Mouse (Mus musculus): Measurements from ENCODE around the gene Dusp1. TPM values are rescaled to one million over a fixed set of nuclear protein-coding genes. Genes with fewer than 3 reads are reported as not detected.

The Dusp1 gene
- polyA plus RNA-seq, 1 experiment from 2014 or later, result 13.4 TPM

- TF ChIP-seq CTCF (IDR thresholded peaks at IDR 0.05; ENCODE audit: low read depth), result no peak
- TF ChIP-seq EP300 (IDR thresholded peaks at IDR 0.05; ENCODE audit: low read depth), result no peak
- WGBS (ENCODE audit: insufficient replicate concordance), result 81% methylated on average over 4 of the region's 4 CpGs
- no peak overlapping the region for H3K4me2 ChIP-seq (ENCODE audit: low read depth, low read length)
- H3K4me3 ChIP-seq (ENCODE audit: low read depth, low read length), result no peak overlapping the region
- H3K9me3 ChIP-seq (ENCODE audit: low read length), result peaks cover 10% of the 10 kb centered on the region
- no peak overlapping the region for H3K9ac ChIP-seq (replicated peaks)
- H3K4me1 ChIP-seq (ENCODE audit: insufficient read depth), result peaks cover 5% of the 10 kb centered on the region
- ATAC-seq, result no peak
- no peaks in the 10 kb centered on the region for H3K36me3 ChIP-seq (replicated peaks; ENCODE audit: insufficient read depth, low read length)
- H3K27ac ChIP-seq (ENCODE audit: low read depth), result no peak overlapping the region
- H3K27me3 ChIP-seq (ENCODE audit: insufficient read depth, low read length), result no peaks in the 10 kb centered on the region
- DNase-seq, result no peak
Observed at GRCm38 (mm10) chr17:26494642-26495468, 67.1 kb downstream of the Dusp1 start.

- ATAC-seq, result no peak
- no peaks in the 10 kb centered on the region for H3K36me3 ChIP-seq (replicated peaks; ENCODE audit: insufficient read depth, low read length)
- H3K9ac ChIP-seq (replicated peaks), result no peak overlapping the region
- no peak overlapping the region for H3K27ac ChIP-seq (ENCODE audit: low read depth)
- 94% methylated on average over 3 of the region's 3 CpGs for WGBS (ENCODE audit: insufficient replicate concordance)
- no peak for DNase-seq
- TF ChIP-seq EP300 (IDR thresholded peaks at IDR 0.05; ENCODE audit: low read depth) (no peak), CTCF (IDR thresholded peaks at IDR 0.05; ENCODE audit: low read depth) (no peak)
- H3K4me2 ChIP-seq (ENCODE audit: low read depth, low read length), result no peak overlapping the region
- H3K4me1 ChIP-seq (ENCODE audit: insufficient read depth), result peaks cover 5% of the 10 kb centered on the region
- no peaks in the 10 kb centered on the region for H3K27me3 ChIP-seq (ENCODE audit: insufficient read depth, low read length)
- peaks cover 10% of the 10 kb centered on the region for H3K9me3 ChIP-seq (ENCODE audit: low read length)
- no peak overlapping the region for H3K4me3 ChIP-seq (ENCODE audit: low read depth, low read length)
Observed at GRCm38 (mm10) chr17:26492246-26492645, 69.7 kb downstream of the Dusp1 start.

- DNase-seq (no peak), ATAC-seq (no peak)
- H3K27me3 ChIP-seq (ENCODE audit: insufficient read depth, low read length), result no peaks in the 10 kb centered on the region
- no peak overlapping the region for H3K4me2 ChIP-seq (ENCODE audit: low read depth, low read length)
- no peak overlapping the region for H3K27ac ChIP-seq (ENCODE audit: low read depth)
- no peak overlapping the region for H3K4me3 ChIP-seq (ENCODE audit: low read depth, low read length)
- no peaks in the 10 kb centered on the region for H3K4me1 ChIP-seq (ENCODE audit: insufficient read depth)
- no peak overlapping the region for H3K9ac ChIP-seq (replicated peaks)
- H3K36me3 ChIP-seq (replicated peaks; ENCODE audit: insufficient read depth, low read length), result no peaks in the 10 kb centered on the region
- TF ChIP-seq EP300 (IDR thresholded peaks at IDR 0.05; ENCODE audit: low read depth) (no peak), CTCF (IDR thresholded peaks at IDR 0.05; ENCODE audit: low read depth) (no peak)
- 62% methylated on average over 2 of the region's 2 CpGs for WGBS (ENCODE audit: insufficient replicate concordance)
- H3K9me3 ChIP-seq (ENCODE audit: low read length), result peaks cover 10% of the 10 kb centered on the region
Observed at GRCm38 (mm10) chr17:26490910-26491309, 71.0 kb downstream of the Dusp1 start.

GRCm38 (mm10) chr17:26490072-26490471 is 71.9 kb downstream of the Dusp1 start:
- WGBS (ENCODE audit: insufficient replicate concordance), result 85% methylated on average over 10 of the region's 10 CpGs
- Histone ChIP-seq H3K9ac (replicated peaks) (no peak overlapping the region), H3K4me3 (ENCODE audit: low read depth, low read length) (no peak overlapping the region), H3K27me3 (ENCODE audit: insufficient read depth, low read length) (no peaks in the 10 kb centered on the region), H3K9me3 (ENCODE audit: low read length) (peaks cover 10% of the 10 kb centered on the region), H3K27ac (ENCODE audit: low read depth) (no peak overlapping the region), H3K4me2 (ENCODE audit: low read depth, low read length) (no peak overlapping the region), H3K36me3 (replicated peaks; ENCODE audit: insufficient read depth, low read length) (no peaks in the 10 kb centered on the region), H3K4me1 (ENCODE audit: insufficient read depth) (no peaks in the 10 kb centered on the region)
- no peak for TF ChIP-seq EP300 (IDR thresholded peaks at IDR 0.05; ENCODE audit: low read depth)
- no peak for TF ChIP-seq CTCF (IDR thresholded peaks at IDR 0.05; ENCODE audit: low read depth)
- DNase-seq (no peak), ATAC-seq (no peak)

- Histone ChIP-seq H3K27me3 (ENCODE audit: insufficient read depth, low read length) (no peaks in the 10 kb centered on the region), H3K4me1 (ENCODE audit: insufficient read depth) (no peaks in the 10 kb centered on the region), H3K4me2 (ENCODE audit: low read depth, low read length) (no peak overlapping the region), H3K27ac (ENCODE audit: low read depth) (no peak overlapping the region), H3K4me3 (ENCODE audit: low read depth, low read length) (no peak overlapping the region), H3K9me3 (ENCODE audit: low read length) (peaks cover 10% of the 10 kb centered on the region), H3K9ac (replicated peaks) (no peak overlapping the region), H3K36me3 (replicated peaks; ENCODE audit: insufficient read depth, low read length) (no peaks in the 10 kb centered on the region)
- 73% methylated on average over 8 of the region's 8 CpGs for whole genome bisulfite sequencing (ENCODE audit: insufficient replicate concordance)
- TF ChIP-seq CTCF (IDR thresholded peaks at IDR 0.05; ENCODE audit: low read depth) (no peak), EP300 (IDR thresholded peaks at IDR 0.05; ENCODE audit: low read depth) (no peak)
- no peak for ATAC-seq
- no peak for DNase-seq
Observed at GRCm38 (mm10) chr17:26488711-26489403, 73.1 kb downstream of the Dusp1 start.

- H3K27ac ChIP-seq (ENCODE audit: low read depth), result no peak overlapping the region
- H3K4me3 ChIP-seq (ENCODE audit: low read depth, low read length), result no peak overlapping the region
- H3K4me2 ChIP-seq (ENCODE audit: low read depth, low read length), result no peak overlapping the region
- peaks cover 3% of the 10 kb centered on the region; the same call in 1 of the 2 replicates for H3K9me3 ChIP-seq (ENCODE audit: low read length)
- TF ChIP-seq CTCF (IDR thresholded peaks at IDR 0.05; ENCODE audit: low read depth), result no peak
- TF ChIP-seq EP300 (IDR thresholded peaks at IDR 0.05; ENCODE audit: low read depth), result no peak
- WGBS (ENCODE audit: insufficient replicate concordance), result 91% methylated on average over 4 of the region's 4 CpGs
- no peak overlapping the region for H3K9ac ChIP-seq (replicated peaks)
- no peaks in the 10 kb centered on the region for H3K27me3 ChIP-seq (ENCODE audit: insufficient read depth, low read length)
- DNase-seq (no peak), ATAC-seq (no peak)
- H3K4me1 ChIP-seq (ENCODE audit: insufficient read depth), result no peaks in the 10 kb centered on the region
- no peaks in the 10 kb centered on the region for H3K36me3 ChIP-seq (replicated peaks; ENCODE audit: insufficient read depth, low read length)
Observed at GRCm38 (mm10) chr17:26487917-26488316, 74.0 kb downstream of the Dusp1 start.
